Mouse (Mus musculus): ENCODE data around the gene Ankrd36. TPM values are rescaled to one million over a fixed set of nuclear protein-coding genes. Genes with fewer than 3 reads are reported as not detected.
A peak's percentile ranks its signal among the peaks of the same experiment; 100 is the strongest.

The Ankrd36 gene
- polyA plus RNA-seq (2014; fragmentation: Nextera tagmentation; extraction: Ambion mirVana): 0.96 TPM in 1 of 2 replicates, not detected in the other

DNA sequence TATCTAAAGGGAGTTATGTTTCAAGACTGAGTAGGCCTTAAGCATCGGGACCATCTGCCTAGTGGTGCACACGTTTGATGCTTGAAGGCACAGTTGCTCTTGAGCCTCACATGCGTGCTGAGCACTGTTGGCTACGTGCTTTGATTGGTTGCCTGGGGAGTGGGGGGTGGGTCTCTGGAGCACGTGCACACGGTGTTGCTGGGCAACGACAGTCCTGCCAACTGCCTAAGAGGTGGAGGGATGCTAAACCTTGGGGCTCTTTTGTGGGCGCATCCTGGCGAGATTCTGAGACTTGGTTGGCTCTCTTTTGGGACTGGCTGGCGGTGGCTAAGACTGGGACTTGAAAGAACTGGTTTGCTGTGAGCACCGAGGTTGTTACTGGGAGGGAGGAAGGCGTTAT lies at the start of gene Ankrd36:
Gene Ankrd36, plus strand, starts transcription at position 211 of the 400 bp plus-strand sequence.
- Histone ChIP-seq H3K27ac (ENCODE audit: low read depth, low read length) (no peak within 1 kb of the TSS), H3K27me3 (ENCODE audit: control insufficient read depth, insufficient read depth, low read length) (no peaks in the 10 kb centered on the region), H3K9ac (ENCODE audit: low read depth, low read length) (no peak within 1 kb of the TSS), H3K4me3 (ENCODE audit: low read depth, low read length) (no peak within 1 kb of the TSS), H3K9me3 (replicated peaks; ENCODE audit: control insufficient read depth, low read length) (no peaks in the 10 kb centered on the region), H3K36me3 (ENCODE audit: control insufficient read depth, insufficient read depth, low read length) (no peaks in the 10 kb centered on the region), H3K4me1 (ENCODE audit: control insufficient read depth, insufficient read depth, low read length) (no peaks in the 10 kb centered on the region), H3K4me2 (no peak within 1 kb of the TSS)
- no peak for ATAC-seq (replicated peaks; ENCODE audit: insufficient number of reproducible peaks, low FRiP score, low TSS enrichment)
- 79% methylated on average over 12 of the region's 12 CpGs for WGBS (ENCODE audit: insufficient replicate concordance)

DNA sequence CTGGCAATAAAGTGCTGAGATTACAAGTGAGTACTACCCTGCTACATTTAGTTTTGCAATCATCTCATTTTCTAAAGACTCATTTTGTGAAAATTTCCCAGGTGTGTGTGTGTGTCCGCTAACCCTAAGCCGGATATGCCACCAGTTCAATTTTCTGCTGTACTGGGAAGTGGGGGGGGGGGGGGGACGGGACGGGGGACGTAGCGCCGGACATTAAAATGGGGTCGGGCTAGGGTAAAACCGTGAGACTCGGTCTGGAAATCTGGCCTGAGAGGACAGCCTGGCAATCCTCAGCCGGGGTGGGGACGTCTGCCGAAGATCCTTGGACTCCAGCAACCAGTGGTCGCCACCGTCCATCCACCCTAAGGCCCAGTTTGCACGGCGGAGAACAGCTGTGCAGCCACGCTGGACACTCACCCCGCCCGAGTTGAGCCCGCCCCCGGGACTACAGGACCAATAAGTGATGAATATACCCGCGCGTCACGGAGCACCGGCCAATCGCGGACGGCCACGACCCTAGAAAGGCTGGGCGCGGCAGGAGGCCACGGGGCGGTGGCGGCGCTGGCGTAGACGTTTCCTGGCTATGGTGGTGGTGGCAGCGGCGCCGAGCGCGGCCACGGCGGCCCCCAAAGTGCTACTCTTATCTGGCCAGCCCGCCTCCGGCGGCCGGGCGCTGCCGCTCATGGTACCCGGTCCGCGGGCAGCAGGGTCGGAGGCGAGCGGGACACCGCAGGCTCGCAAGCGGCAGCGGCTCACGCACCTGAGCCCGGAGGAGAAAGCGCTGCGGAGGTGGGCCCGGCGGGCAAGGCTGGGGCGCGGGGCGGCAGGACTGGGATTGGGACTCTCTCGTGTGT lies 48.8 kb upstream of the Ankrd36 start, which contains the start of gene Xbp1:
Gene Xbp1, plus strand, starts transcription at position 248 of the 854 bp plus-strand sequence.
- Histone ChIP-seq H3K4me3 (ENCODE audit: low read depth, low read length) (peak within 1 kb of the TSS; percentile 99), H3K9ac (ENCODE audit: low read depth, low read length) (peak within 1 kb of the TSS; percentile 100), H3K9me3 (replicated peaks; ENCODE audit: control insufficient read depth, low read length) (no peaks in the 10 kb centered on the region), H3K36me3 (ENCODE audit: control insufficient read depth, insufficient read depth, low read length) (peaks cover 22% of the 10 kb centered on the region), H3K27me3 (ENCODE audit: control insufficient read depth, insufficient read depth, low read length) (no peaks in the 10 kb centered on the region), H3K27ac (ENCODE audit: low read depth, low read length) (peak within 1 kb of the TSS; percentile 93), H3K4me2 (peak within 1 kb of the TSS; percentile 82), H3K4me1 (ENCODE audit: control insufficient read depth, insufficient read depth, low read length) (peaks cover 15% of the 10 kb centered on the region)
- ATAC-seq (replicated peaks; ENCODE audit: insufficient number of reproducible peaks, low FRiP score, low TSS enrichment): peak; percentile 99
- WGBS (ENCODE audit: insufficient replicate concordance): under 1% methylated on average over 67 of the region's 72 CpGs

GRCm38 (mm10) chr11:5521266-5521515 lies 48.3 kb upstream of the Ankrd36 start:
- Histone ChIP-seq H3K9me3 (replicated peaks; ENCODE audit: control insufficient read depth, low read length) (no peaks in the 10 kb centered on the region), H3K36me3 (ENCODE audit: control insufficient read depth, insufficient read depth, low read length) (peaks cover 22% of the 10 kb centered on the region), H3K27ac (ENCODE audit: low read depth, low read length) (peak overlapping the region; percentile 93), H3K4me3 (ENCODE audit: low read depth, low read length) (peak overlapping the region; percentile 99), H3K4me2 (peak overlapping the region; percentile 82), H3K4me1 (ENCODE audit: control insufficient read depth, insufficient read depth, low read length) (peaks cover 15% of the 10 kb centered on the region), H3K27me3 (ENCODE audit: control insufficient read depth, insufficient read depth, low read length) (no peaks in the 10 kb centered on the region), H3K9ac (ENCODE audit: low read depth, low read length) (peak overlapping the region; percentile 100)
- ATAC-seq (replicated peaks; ENCODE audit: insufficient number of reproducible peaks, low FRiP score, low TSS enrichment): peak; percentile 53
- WGBS (ENCODE audit: insufficient replicate concordance): under 1% methylated on average over 13 of the region's 13 CpGs

- H3K9ac ChIP-seq (ENCODE audit: low read depth, low read length): peak overlapping the region; percentile 100
- peak overlapping the region; percentile 99 for H3K4me3 ChIP-seq (ENCODE audit: low read depth, low read length)
- ATAC-seq (replicated peaks; ENCODE audit: insufficient number of reproducible peaks, low FRiP score, low TSS enrichment): 0 out of 2 replicates have a peak, but pooled peaks have one; percentile 22
These were observed 47.8 kb upstream of the Ankrd36 start for GRCm38 (mm10) chr11:5521516-5522291.

DNA sequence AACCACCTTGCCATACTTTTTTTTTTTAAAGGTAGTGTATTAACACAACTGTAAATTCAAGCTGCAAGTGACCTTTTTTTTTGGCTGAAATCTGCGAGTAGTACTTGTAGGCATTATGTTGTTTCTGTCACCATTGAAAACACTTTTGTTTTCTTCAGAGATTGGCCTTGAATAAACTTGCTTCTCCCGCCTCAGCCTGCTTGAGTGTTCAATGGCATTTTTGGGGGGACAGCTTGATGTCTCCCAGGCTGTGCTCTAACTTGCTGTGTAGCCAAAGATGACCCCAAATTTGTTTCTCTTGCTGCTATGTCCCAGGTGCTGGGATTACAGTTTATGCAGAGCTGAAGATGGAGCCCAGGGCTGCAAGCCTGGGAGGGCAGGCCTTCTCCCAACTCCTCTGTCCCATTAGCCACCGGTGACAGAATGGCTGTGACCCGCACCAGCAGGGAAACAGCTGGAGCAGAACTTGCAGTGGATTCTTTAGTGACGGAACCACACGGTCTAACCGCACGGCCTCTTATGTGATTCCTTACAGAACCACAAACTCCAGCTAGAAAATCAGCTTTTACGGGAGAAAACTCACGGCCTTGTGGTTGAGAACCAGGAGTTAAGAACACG lies 46.6 kb upstream of the Ankrd36 start:
- 0 out of 2 replicates have a peak overlapping the region, but pooled peaks have one; percentile 34 for H3K9ac ChIP-seq (ENCODE audit: low read depth, low read length)
- H3K36me3 ChIP-seq (ENCODE audit: control insufficient read depth, insufficient read depth, low read length): peaks cover 22% of the 10 kb centered on the region
- 88% methylated on average over 11 of the region's 11 CpGs for WGBS (ENCODE audit: insufficient replicate concordance)
- H3K4me3 ChIP-seq (ENCODE audit: low read depth, low read length): peak overlapping the region; percentile 99; the same call in 1 of the 2 replicates
- H3K4me2 ChIP-seq: peak overlapping the region; percentile 82
- H3K4me1 ChIP-seq (ENCODE audit: control insufficient read depth, insufficient read depth, low read length): peaks cover 15% of the 10 kb centered on the region
- no peaks in the 10 kb centered on the region for H3K9me3 ChIP-seq (replicated peaks; ENCODE audit: control insufficient read depth, low read length)
- no peaks in the 10 kb centered on the region for H3K27me3 ChIP-seq (ENCODE audit: control insufficient read depth, insufficient read depth, low read length)
- ATAC-seq (replicated peaks; ENCODE audit: insufficient number of reproducible peaks, low FRiP score, low TSS enrichment): no peak
- no peak overlapping the region for H3K27ac ChIP-seq (ENCODE audit: low read depth, low read length)

More at GRCm38 (mm10) chr11:5521516-5522291, 47.8 kb upstream of the Ankrd36 start:
- no peaks in the 10 kb centered on the region for H3K27me3 ChIP-seq (ENCODE audit: control insufficient read depth, insufficient read depth, low read length)
- H3K9me3 ChIP-seq (replicated peaks; ENCODE audit: control insufficient read depth, low read length): no peaks in the 10 kb centered on the region
- peaks cover 22% of the 10 kb centered on the region for H3K36me3 ChIP-seq (ENCODE audit: control insufficient read depth, insufficient read depth, low read length)
- peak overlapping the region; percentile 82 for H3K4me2 ChIP-seq
- peaks cover 15% of the 10 kb centered on the region for H3K4me1 ChIP-seq (ENCODE audit: control insufficient read depth, insufficient read depth, low read length)
- under 1% methylated on average over 34 of the region's 34 CpGs for WGBS (ENCODE audit: insufficient replicate concordance)
- peak overlapping the region; percentile 93 for H3K27ac ChIP-seq (ENCODE audit: low read depth, low read length)

- peaks cover 11% of the 10 kb centered on the region for H3K4me1 ChIP-seq (ENCODE audit: control insufficient read depth, insufficient read depth, low read length)
- no peak overlapping the region for H3K4me3 ChIP-seq (ENCODE audit: low read depth, low read length)
- H3K4me2 ChIP-seq: no peak overlapping the region
- no peak overlapping the region for H3K9ac ChIP-seq (ENCODE audit: low read depth, low read length)
- no peak overlapping the region for H3K27ac ChIP-seq (ENCODE audit: low read depth, low read length)
- ATAC-seq (replicated peaks; ENCODE audit: insufficient number of reproducible peaks, low FRiP score, low TSS enrichment): no peak
- H3K27me3 ChIP-seq (ENCODE audit: control insufficient read depth, insufficient read depth, low read length): no peaks in the 10 kb centered on the region
- peaks cover 22% of the 10 kb centered on the region for H3K36me3 ChIP-seq (ENCODE audit: control insufficient read depth, insufficient read depth, low read length)
- H3K9me3 ChIP-seq (replicated peaks; ENCODE audit: control insufficient read depth, low read length): no peaks in the 10 kb centered on the region
- WGBS (ENCODE audit: insufficient replicate concordance): 82% methylated on average over 4 of the region's 4 CpGs
These were observed 44.1 kb upstream of the Ankrd36 start for GRCm38 (mm10) chr11:5525418-5525817.

DNA sequence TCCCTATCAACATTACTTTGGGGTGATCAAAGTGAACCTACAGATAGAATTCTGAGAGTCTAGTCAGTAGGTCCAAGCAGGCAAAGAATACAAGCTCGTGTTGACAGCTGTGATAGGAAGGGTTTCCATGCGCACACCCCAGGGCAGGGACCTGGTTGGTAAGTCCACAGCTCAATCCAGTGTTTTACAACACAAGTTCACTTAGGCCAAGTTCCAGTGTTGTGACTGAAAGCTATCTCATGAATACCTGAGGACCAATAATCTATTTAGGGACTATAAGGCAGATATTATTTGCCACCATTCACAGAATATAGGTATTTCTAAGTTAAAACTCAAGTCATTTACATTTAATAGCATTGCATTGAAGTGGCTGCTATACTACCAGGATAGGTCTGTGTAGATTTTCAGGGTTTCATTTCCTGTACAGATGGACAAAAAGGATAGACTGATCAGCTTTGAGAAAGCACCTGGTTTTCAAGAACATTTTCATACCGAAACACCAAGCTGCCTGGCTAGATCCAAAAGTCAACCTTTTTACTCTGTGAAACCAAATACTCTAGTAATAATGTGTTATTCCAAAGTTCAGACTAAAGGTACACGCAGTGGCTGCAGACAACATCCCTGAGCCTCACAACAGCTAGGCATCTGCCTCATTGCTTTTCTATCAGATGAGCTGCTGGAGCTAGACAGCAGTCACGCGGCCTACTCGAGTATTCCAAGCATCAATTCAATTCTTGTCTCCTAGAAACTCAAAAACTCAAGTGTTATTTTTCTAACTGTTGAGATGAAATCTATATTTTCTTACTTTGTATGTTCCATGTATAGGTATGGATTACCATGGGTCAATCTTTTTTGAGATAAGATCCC lies 42.7 kb upstream of the Ankrd36 start:
- peaks cover 11% of the 10 kb centered on the region for H3K4me1 ChIP-seq (ENCODE audit: control insufficient read depth, insufficient read depth, low read length)
- 0 out of 2 replicates have a peak overlapping the region, but pooled peaks have one; percentile 29 for H3K27ac ChIP-seq (ENCODE audit: low read depth, low read length)
- 81% methylated on average over 7 of the region's 7 CpGs for WGBS (ENCODE audit: insufficient replicate concordance)
- no peak overlapping the region for H3K4me2 ChIP-seq
- no peaks in the 10 kb centered on the region for H3K9me3 ChIP-seq (replicated peaks; ENCODE audit: control insufficient read depth, low read length)
- peaks cover 29% of the 10 kb centered on the region for H3K36me3 ChIP-seq (ENCODE audit: control insufficient read depth, insufficient read depth, low read length)
- H3K4me3 ChIP-seq (ENCODE audit: low read depth, low read length): no peak overlapping the region
- H3K27me3 ChIP-seq (ENCODE audit: control insufficient read depth, insufficient read depth, low read length): no peaks in the 10 kb centered on the region
- ATAC-seq (replicated peaks; ENCODE audit: insufficient number of reproducible peaks, low FRiP score, low TSS enrichment): no peak
- H3K9ac ChIP-seq (ENCODE audit: low read depth, low read length): no peak overlapping the region

All from heart, embryonic 11.5 days (tissue).